Mouse (Mus musculus) brain, embryonic 14.5 days (tissue): ENCODE data around the gene Ptma.

Source experiments
- CTCF ChIP-seq: fragments of 200-500 bp; IDR thresholded peaks from 2 replicates; pipeline ENCODE4 v1.5.1; 2012; ENCODE audit warnings: inconsistent platforms, mild to moderate bottlenecking, moderate library complexity, borderline replicate concordance; ENCODE audit not compliant: insufficient read depth, insufficient read length; ENCODE audit errors: extremely low read depth
- POLR2A ChIP-seq: fragments of 200-500 bp; IDR thresholded peaks from 2 replicates; pipeline ENCODE4 v1.6.1; 2012; ENCODE audit warnings: mild to moderate bottlenecking, inconsistent platforms, borderline replicate concordance; ENCODE audit not compliant: poor library complexity, insufficient read depth, insufficient read length, severe bottlenecking; ENCODE audit errors: extremely low read depth

DNA sequence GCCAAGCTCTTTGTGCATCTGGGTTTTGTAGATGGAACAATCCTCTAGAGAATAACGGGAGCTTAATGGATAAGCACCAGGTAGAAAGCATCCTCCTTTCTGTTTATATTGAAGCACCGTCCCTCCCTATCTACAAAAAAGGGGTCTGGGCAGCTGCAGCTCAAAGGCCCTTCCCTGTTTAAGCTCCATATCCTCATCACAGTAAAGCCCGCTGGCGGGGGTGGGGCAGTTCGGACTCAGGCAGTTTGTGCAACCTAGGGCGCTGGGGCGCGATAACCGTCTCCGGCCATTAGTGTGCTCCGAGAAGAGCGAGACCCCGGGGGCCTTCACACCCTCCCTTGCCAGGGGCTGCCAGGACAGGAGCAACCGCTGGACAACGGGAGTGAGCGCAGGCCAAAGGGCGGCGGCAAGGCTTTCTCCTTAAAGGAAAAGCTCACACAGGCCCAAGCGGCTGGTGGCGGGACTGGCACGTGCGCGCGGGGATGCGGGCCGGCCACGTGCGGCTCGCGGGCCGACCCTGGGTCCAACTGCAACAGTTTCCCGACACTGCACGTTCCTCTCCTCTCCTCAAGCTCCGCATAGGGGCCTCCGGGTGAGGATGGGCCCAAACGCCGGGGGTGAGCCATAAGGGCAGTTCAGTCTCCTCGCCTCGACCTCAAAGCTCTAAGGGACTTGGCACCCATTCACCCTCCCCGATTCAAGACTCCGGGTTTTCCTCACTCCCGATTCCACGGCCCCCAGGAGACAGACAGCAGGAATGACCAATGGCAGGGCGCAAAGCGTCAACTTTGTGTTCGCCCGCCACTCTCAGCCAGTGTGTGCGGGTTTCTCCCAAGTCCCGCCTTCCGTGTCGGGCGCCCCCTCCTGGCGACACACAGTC lies 1.7 kb upstream of the Ptma start:
- TF ChIP-seq CTCF (peak; percentile 88), POLR2A (peak; percentile 19; the same call in 1 of the 2 replicates)
